Mouse (Mus musculus) ES-E14 (cell line): Measurements from ENCODE around the gene Cebpa. TPM values are rescaled to one million over a fixed set of nuclear protein-coding genes. Genes with fewer than 3 reads are reported as not detected.

Experiments used
- DNase-seq: peaks from one replicate; pipeline ENCODE4 v3.0.0-alpha.2; 2013; ENCODE audit warnings: low read depth, low spot score
- H3K27ac ChIP-seq: 2 replicates; pipeline ENCODE4 v1.5.1; 2012; ENCODE audit warnings: low read depth, mild to moderate bottlenecking, low read length, moderate library complexity, mixed read lengths; ENCODE audit not compliant: poor library complexity, insufficient read depth, severe bottlenecking
- H3K36me3 ChIP-seq: 2 replicates; pipeline ENCODE4 v1.6.1; 2012; ENCODE audit warnings: mild to moderate bottlenecking, low read length, moderate library complexity, mixed read lengths; ENCODE audit not compliant: control insufficient read depth, poor library complexity, insufficient read depth, severe bottlenecking
- H3K4me1 ChIP-seq, 2 experiments: fragments of 150-350 bp in 1 of 2; sonication (generic) in 1 of 2; 2 replicates each; pipeline ENCODE4 v1.6.1; 2012; ENCODE audit warnings: low read length in 2 of 2, mild to moderate bottlenecking in 1 of 2, mixed read lengths in 1 of 2; ENCODE audit not compliant: control insufficient read depth in 2 of 2, insufficient read depth in 2 of 2, poor library complexity in 1 of 2
- H3K4me3 ChIP-seq, 2 experiments: fragments of 150-350 bp in 1 of 2; sonication (generic) in 1 of 2; 2 replicates each; pipeline ENCODE4 v1.5.1; 2012; ENCODE audit warnings: low read length in 2 of 2, low read depth in 1 of 2, mild to moderate bottlenecking in 1 of 2, mixed read lengths in 1 of 2; ENCODE audit not compliant: insufficient read depth in 1 of 2, poor library complexity in 1 of 2, severe bottlenecking in 1 of 2
- H3K9ac ChIP-seq: 2 replicates; pipeline ENCODE4 v1.6.1; 2012; ENCODE audit warnings: low read depth, mild to moderate bottlenecking, low read length, mixed read lengths; ENCODE audit not compliant: poor library complexity, insufficient read depth, severe bottlenecking
- H3K9me3 ChIP-seq: fragments of 150-350 bp; sonication (generic); 2 replicates; pipeline ENCODE4 v1.6.1; 2012; ENCODE audit warnings: low read depth, mild to moderate bottlenecking, low read length; ENCODE audit not compliant: control insufficient read depth, insufficient read depth
- CHD2 ChIP-seq: IDR thresholded peaks from 2 replicates; pipeline ENCODE4 v1.6.1; 2014; ENCODE audit warnings: mild to moderate bottlenecking, low read depth, low read length, inconsistent platforms
- HCFC1 ChIP-seq: IDR thresholded peaks from 2 replicates; pipeline ENCODE4 v1.6.1; 2012; ENCODE audit warnings: low read length, inconsistent platforms, borderline replicate concordance; ENCODE audit not compliant: insufficient read depth
- MAFK ChIP-seq: IDR thresholded peaks from 2 replicates; pipeline ENCODE4 v1.6.1; 2014; ENCODE audit warnings: mild to moderate bottlenecking, low read depth, low read length, inconsistent platforms; ENCODE audit not compliant: insufficient read depth
- ZC3H11A ChIP-seq: IDR thresholded peaks from 2 replicates; pipeline ENCODE4 v1.6.1; 2012; ENCODE audit warnings: low read depth, mild to moderate bottlenecking, inconsistent platforms, low read length, borderline replicate concordance
- ZNF384 ChIP-seq: IDR thresholded peaks from 2 replicates; pipeline ENCODE4 v1.6.1; 2012; ENCODE audit warnings: low read depth, low read length, inconsistent platforms
- in situ Hi-C, 2 experiments: fragments of 600-800 bp; cut with MboI; formaldehyde crosslinking; loops; one replicate each; pipeline ENCODE4 v1.15.1; 2025; ENCODE audit warnings: low sequenced_read_pairs in 2 of 2, inconsistent platforms in 1 of 2; ENCODE audit not compliant: unreplicated experiment in 2 of 2
- total RNA-seq: library from RNA; depleted of rRNA; stranded (reverse); fragments of 300-350 nt; gene quantifications from 2 replicates; pipeline ENCODE4 v1.2.3, GENCODE M21; 2012

The Cebpa gene
- total RNA-seq, 1 experiment, result 2.5 TPM

DNA sequence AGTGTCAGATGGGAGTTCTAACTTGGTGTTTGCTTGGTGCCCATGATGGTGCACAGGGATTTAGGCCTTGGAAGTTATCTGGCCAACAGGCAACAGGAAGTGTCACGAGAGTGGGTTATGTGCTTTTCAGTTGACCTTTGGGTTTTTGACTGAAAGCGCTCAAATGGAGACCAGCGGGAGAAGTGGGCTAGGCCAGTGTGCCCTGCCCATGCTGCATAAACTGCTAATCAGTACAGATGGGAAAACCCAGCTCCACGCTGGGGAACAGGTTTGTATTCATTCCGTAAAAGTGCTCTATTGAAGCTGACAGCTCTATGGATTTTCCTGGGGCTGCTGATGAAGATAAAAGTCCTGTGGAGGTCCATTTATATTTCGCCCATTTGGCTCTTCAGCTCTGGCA lies 10.4 kb upstream of the Cebpa start:
- TF ChIP-seq HCFC1 (no peak), ZNF384 (no peak), CHD2 (no peak), MAFK (no peak), ZC3H11A (no peak)
- Histone ChIP-seq H3K27ac (no peak overlapping the region), H3K9ac (no peak overlapping the region), H3K36me3 (no peaks in the 10 kb centered on the region), H3K4me1 (no peaks in the 10 kb centered on the region; a peak in 1 of 4 replicates), H3K9me3 (no peaks in the 10 kb centered on the region), H3K4me3 (no peak overlapping the region)
- DNase-seq, result no peak
- in situ Hi-C loops, result no loop called here

DNA sequence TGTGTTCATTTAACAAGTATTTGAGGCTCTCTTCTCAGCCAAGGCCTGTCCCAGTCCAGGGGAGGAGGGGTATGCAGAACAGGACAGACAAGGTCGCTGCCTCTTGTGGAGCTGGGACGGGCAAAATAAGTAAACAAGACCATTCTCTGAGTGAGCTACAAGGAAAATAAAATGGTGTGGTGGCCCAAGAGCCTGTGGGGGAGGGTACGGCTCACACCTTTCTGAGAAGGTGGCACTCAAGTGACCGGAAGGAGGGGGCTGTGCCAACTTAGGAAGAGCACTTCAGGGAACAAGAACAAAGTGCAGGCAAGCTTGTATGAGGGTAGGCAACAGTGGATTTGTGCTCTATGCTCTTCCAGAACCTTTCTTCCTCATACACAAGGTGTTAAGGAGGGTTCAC lies 6.0 kb upstream of the Cebpa start:
- no peak for TF ChIP-seq HCFC1
- no peak for TF ChIP-seq ZC3H11A
- TF ChIP-seq ZNF384, result no peak
- no peak overlapping the region for H3K9ac ChIP-seq
- no peak overlapping the region for H3K4me3 ChIP-seq
- peaks cover 0 to 3% of the 10 kb centered on the region in 2 experiments; a peak in 1 of 4 replicates for H3K4me1 ChIP-seq
- no peak for DNase-seq
- no peaks in the 10 kb centered on the region for H3K36me3 ChIP-seq
- H3K9me3 ChIP-seq, result no peaks in the 10 kb centered on the region
- in situ Hi-C loops, result no loop called here
- no peak overlapping the region for H3K27ac ChIP-seq

GRCm38 (mm10) chr7:35113721-35114120 lies 5.4 kb upstream of the Cebpa start:
- Histone ChIP-seq H3K36me3 (no peaks in the 10 kb centered on the region), H3K4me1 (peaks cover 0 to 3% of the 10 kb centered on the region in 2 experiments; a peak in 1 of 4 replicates), H3K9ac (no peak overlapping the region), H3K27ac (no peak overlapping the region), H3K4me3 (no peak overlapping the region), H3K9me3 (no peaks in the 10 kb centered on the region)
- no peak for TF ChIP-seq ZC3H11A
- TF ChIP-seq MAFK, result no peak
- DNase-seq, result no peak
- in situ Hi-C loops, result no loop called here

GRCm38 (mm10) chr7:35116524-35116923 lies 2.6 kb upstream of the Cebpa start:
- H3K27ac ChIP-seq, result no peak overlapping the region
- no peaks in the 10 kb centered on the region for H3K36me3 ChIP-seq
- in situ Hi-C loops, result no loop called here
- no peak for TF ChIP-seq ZC3H11A
- TF ChIP-seq HCFC1, result no peak
- no peak for TF ChIP-seq ZNF384
- no peak for TF ChIP-seq CHD2
- TF ChIP-seq MAFK, result no peak
- H3K9ac ChIP-seq, result no peak overlapping the region
- H3K4me3 ChIP-seq, result no peak overlapping the region
- H3K9me3 ChIP-seq, result no peaks in the 10 kb centered on the region
- no peak for DNase-seq
- peaks cover 2 to 3% of the 10 kb centered on the region in 2 experiments; a peak in 1 of 4 replicates for H3K4me1 ChIP-seq

GRCm38 (mm10) chr7:35117052-35117451 lies 2.0 kb upstream of the Cebpa start:
- no peak for TF ChIP-seq CHD2
- TF ChIP-seq ZNF384, result no peak
- TF ChIP-seq HCFC1, result no peak
- DNase-seq, result no peak
- Histone ChIP-seq H3K4me3 (no peak overlapping the region), H3K9ac (no peak overlapping the region), H3K9me3 (no peaks in the 10 kb centered on the region), H3K4me1 (peaks cover 2 to 3% of the 10 kb centered on the region in 2 experiments; a peak in 1 of 4 replicates), H3K27ac (no peak overlapping the region), H3K36me3 (no peaks in the 10 kb centered on the region)
- in situ Hi-C loops, result no loop called here
